Mouse (Mus musculus) limb, embryonic 15.5 days (tissue): ENCODE data around the gene Cygb. TPM values are rescaled to one million over a fixed set of nuclear protein-coding genes. Genes with fewer than 3 reads are reported as not detected.
A peak's percentile ranks its signal among the peaks of the same experiment; 100 is the strongest.
"Not testable (repeated sequence)": the region's sequence is repeated elsewhere in the genome, so short reads cannot be mapped to it uniquely, and the experiment has no call there.

ENCODE experiments used
- ATAC-seq: fragments of 200-750 bp; cut with Nextera tagmentation; 2 replicates; pipeline ENCODE4 v1.8.0; 2017; ENCODE audit warnings: low read depth, moderate TSS enrichment; ENCODE audit not compliant: insufficient number of reproducible peaks, low FRiP score, low TSS enrichment
- H3K27ac ChIP-seq: fragments of 300-500 bp; sonication (generic); 2 replicates; pipeline ENCODE4 v1.5.1; 2015; ENCODE audit warnings: moderate library complexity, mild to moderate bottlenecking, inconsistent platforms
- H3K27me3 ChIP-seq: fragments of 300-500 bp; sonication (generic); 2 replicates; pipeline ENCODE4 v1.6.1; 2015; ENCODE audit warnings: inconsistent platforms
- H3K36me3 ChIP-seq: fragments of 300-500 bp; sonication (generic); 2 replicates; pipeline ENCODE4 v1.6.1; 2015; ENCODE audit warnings: inconsistent platforms
- H3K4me1 ChIP-seq: fragments of 300-500 bp; sonication (generic); 2 replicates; pipeline ENCODE4 v1.6.1; 2015; ENCODE audit warnings: inconsistent platforms
- H3K4me2 ChIP-seq: fragments of 300-500 bp; sonication (generic); 2 replicates; pipeline ENCODE4 v1.6.1; 2015; ENCODE audit warnings: mild to moderate bottlenecking, inconsistent platforms
- H3K4me3 ChIP-seq: fragments of 300-500 bp; sonication (generic); 2 replicates; pipeline ENCODE4 v1.5.1; 2015; ENCODE audit warnings: mild to moderate bottlenecking, inconsistent platforms
- H3K9ac ChIP-seq: fragments of 300-500 bp; sonication (generic); 2 replicates; pipeline ENCODE4 v1.6.1; 2015; ENCODE audit warnings: inconsistent platforms
- H3K9me3 ChIP-seq: fragments of 300-500 bp; sonication (generic); 2 replicates; pipeline ENCODE4 v1.6.1; 2016; ENCODE audit warnings: inconsistent platforms
- WGBS: fragments of 180-500 bp; shearing (Covaris S2); methylation state at CpG from one replicate; pipeline ENCODE4 v1.1.7; 2015; 5-methylcytosine and 5-hydroxymethylcytosine counted together
- polyA plus RNA-seq: library from polyadenylated mRNA; unstranded; fragments of >200 nt; fragmentation: Nextera tagmentation; extraction: Ambion mirVana; gene quantifications from 2 replicates; pipeline ENCODE4 v1.2.1, GENCODE M21; 2015

The Cygb gene
- polyA plus RNA-seq, 1 experiment from 2014 or later = 20.1 TPM

- Histone ChIP-seq H3K4me2 (peak overlapping the region; percentile 72), H3K9ac (peak overlapping the region; percentile 76), H3K9me3 (no peaks in the 10 kb centered on the region), H3K36me3 (peaks cover 42% of the 10 kb centered on the region), H3K4me3 (peak overlapping the region; percentile 73), H3K27ac (peak overlapping the region; percentile 72), H3K27me3 (no peaks in the 10 kb centered on the region), H3K4me1 (peaks cover 44% of the 10 kb centered on the region)
- under 1% methylated on average over 24 of the region's 24 CpGs for WGBS
- 0 out of 2 replicates have a peak, but pooled peaks have one; percentile 30 for ATAC-seq
These were observed 17.8 kb upstream of the Cygb start for GRCm38 (mm10) chr11:116671845-116672434.

- H3K36me3 ChIP-seq = peaks cover 35% of the 10 kb centered on the region
- peak overlapping the region; percentile 73 for H3K4me3 ChIP-seq
- under 1% methylated on average over 45 of the region's 45 CpGs for WGBS
- H3K4me2 ChIP-seq = peak overlapping the region; percentile 72
- H3K27me3 ChIP-seq = no peaks in the 10 kb centered on the region
- H3K9me3 ChIP-seq = no peaks in the 10 kb centered on the region
- peaks cover 44% of the 10 kb centered on the region for H3K4me1 ChIP-seq
- ATAC-seq = peak; percentile 83
- peak overlapping the region; percentile 76 for H3K9ac ChIP-seq
- H3K27ac ChIP-seq = peak overlapping the region; percentile 72
These were observed 17.2 kb upstream of the Cygb start for GRCm38 (mm10) chr11:116671112-116671844.

- WGBS = 54% methylated on average over 7 of the region's 7 CpGs
- Histone ChIP-seq H3K9me3 (no peaks in the 10 kb centered on the region), H3K4me1 (peaks cover 44% of the 10 kb centered on the region), H3K27ac (no peak overlapping the region), H3K4me3 (no peak overlapping the region), H3K4me2 (peak overlapping the region; percentile 72; the same call in 1 of the 2 replicates), H3K9ac (no peak overlapping the region), H3K36me3 (peaks cover 26% of the 10 kb centered on the region), H3K27me3 (no peaks in the 10 kb centered on the region)
- no peak for ATAC-seq
These were observed 16.3 kb upstream of the Cygb start for GRCm38 (mm10) chr11:116670386-116670785.

- Histone ChIP-seq H3K27ac (no peak overlapping the region), H3K4me2 (no peak overlapping the region), H3K4me3 (no peak overlapping the region), H3K4me1 (peaks cover 43% of the 10 kb centered on the region), H3K9me3 (no peaks in the 10 kb centered on the region), H3K27me3 (no peaks in the 10 kb centered on the region), H3K9ac (no peak overlapping the region), H3K36me3 (peaks cover 21% of the 10 kb centered on the region)
- no peak for ATAC-seq
- 50% methylated on average over 13 of the region's 13 CpGs for WGBS
These were observed 15.8 kb upstream of the Cygb start for GRCm38 (mm10) chr11:116669787-116670365.

- H3K9me3 ChIP-seq = no peaks in the 10 kb centered on the region
- no peak overlapping the region for H3K27ac ChIP-seq
- ATAC-seq = no peak
- no peak overlapping the region for H3K4me3 ChIP-seq
- WGBS = 11% methylated on average over 5 of the region's 5 CpGs
- H3K4me2 ChIP-seq = no peak overlapping the region
- H3K4me1 ChIP-seq = peaks cover 37% of the 10 kb centered on the region
- no peak overlapping the region for H3K9ac ChIP-seq
- no peaks in the 10 kb centered on the region for H3K27me3 ChIP-seq
- peaks cover 16% of the 10 kb centered on the region for H3K36me3 ChIP-seq
These were observed 15.2 kb upstream of the Cygb start for GRCm38 (mm10) chr11:116669316-116669715.

GRCm38 (mm10) chr11:116668839-116669238 is 14.7 kb upstream of the Cygb start:
- no peak overlapping the region for H3K4me3 ChIP-seq

GRCm38 (mm10) chr11:116668381-116668825 is 14.3 kb upstream of the Cygb start:
- H3K4me3 ChIP-seq = no peak overlapping the region
- H3K27ac ChIP-seq = no peak overlapping the region
- WGBS = 64% methylated on average over 10 of the region's 10 CpGs
- H3K4me1 ChIP-seq = peaks cover 30% of the 10 kb centered on the region
- H3K27me3 ChIP-seq = peaks cover under 1% of the 10 kb centered on the region; the same call in 1 of the 2 replicates
- H3K9ac ChIP-seq = no peak overlapping the region
- no peak overlapping the region for H3K4me2 ChIP-seq
- peaks cover 7% of the 10 kb centered on the region; the same call in 1 of the 2 replicates for H3K36me3 ChIP-seq
- ATAC-seq = no peak
- no peaks in the 10 kb centered on the region for H3K9me3 ChIP-seq

More at GRCm38 (mm10) chr11:116668839-116669238, 14.7 kb upstream of the Cygb start:
- no peaks in the 10 kb centered on the region for H3K9me3 ChIP-seq
- peaks cover 34% of the 10 kb centered on the region for H3K4me1 ChIP-seq
- ATAC-seq = no peak
- no peak overlapping the region for H3K9ac ChIP-seq
- H3K27me3 ChIP-seq = no peaks in the 10 kb centered on the region
- H3K4me2 ChIP-seq = no peak overlapping the region
- no peak overlapping the region for H3K27ac ChIP-seq
- H3K36me3 ChIP-seq = peaks cover 11% of the 10 kb centered on the region
- 26% methylated on average over 7 of the region's 7 CpGs for WGBS

GRCm38 (mm10) chr11:116667930-116668329 is 13.8 kb upstream of the Cygb start:
- Histone ChIP-seq H3K27me3 (peaks cover 5% of the 10 kb centered on the region; the same call in 1 of the 2 replicates), H3K4me1 (peaks cover 29% of the 10 kb centered on the region), H3K9me3 (no peaks in the 10 kb centered on the region), H3K27ac (no peak overlapping the region), H3K9ac (no peak overlapping the region), H3K4me3 (no peak overlapping the region), H3K36me3 (peaks cover 2% of the 10 kb centered on the region; the same call in 1 of the 2 replicates), H3K4me2 (no peak overlapping the region)
- WGBS = 83% methylated on average over 8 of the region's 8 CpGs
- no peak for ATAC-seq

- not testable (repeated sequence) for ATAC-seq
These were observed 12.9 kb upstream of the Cygb start for GRCm38 (mm10) chr11:116667012-116667411.

GRCm38 (mm10) chr11:116666566-116666965 is 12.5 kb upstream of the Cygb start:
- no peak overlapping the region for H3K9ac ChIP-seq
- no peaks in the 10 kb centered on the region for H3K36me3 ChIP-seq
- H3K27me3 ChIP-seq = peaks cover 14% of the 10 kb centered on the region
- H3K9me3 ChIP-seq = no peaks in the 10 kb centered on the region
- 63% methylated on average over 9 of the region's 9 CpGs for WGBS
- H3K4me3 ChIP-seq = no peak overlapping the region
- ATAC-seq = no peak
- no peak overlapping the region for H3K4me2 ChIP-seq
- peaks cover 32% of the 10 kb centered on the region for H3K4me1 ChIP-seq
- H3K27ac ChIP-seq = no peak overlapping the region

More at GRCm38 (mm10) chr11:116667012-116667411, 12.9 kb upstream of the Cygb start:
- H3K4me1 ChIP-seq = peaks cover 29% of the 10 kb centered on the region; the same call in 1 of the 2 replicates
- H3K36me3 ChIP-seq, H3K4me3 ChIP-seq, H3K27ac ChIP-seq, H3K9me3 ChIP-seq, H3K4me2 ChIP-seq, H3K9ac ChIP-seq: not testable (repeated sequence)
- H3K27me3 ChIP-seq = peaks cover 12% of the 10 kb centered on the region
- 84% methylated on average over 4 of the region's 5 CpGs for WGBS

GRCm38 (mm10) chr11:116665289-116665688 is 11.2 kb upstream of the Cygb start:
- Histone ChIP-seq H3K4me3 (no peak overlapping the region), H3K36me3 (no peaks in the 10 kb centered on the region), H3K4me2 (no peak overlapping the region), H3K9me3 (no peaks in the 10 kb centered on the region), H3K4me1 (peaks cover 31% of the 10 kb centered on the region), H3K9ac (no peak overlapping the region), H3K27ac (no peak overlapping the region), H3K27me3 (peaks cover 14% of the 10 kb centered on the region)
- 70% methylated on average over 10 of the region's 10 CpGs for WGBS
- no peak for ATAC-seq

- no peak overlapping the region for H3K9ac ChIP-seq
These were observed 7.8 kb upstream of the Cygb start for GRCm38 (mm10) chr11:116661948-116662377.

More at GRCm38 (mm10) chr11:116661948-116662377, 7.8 kb upstream of the Cygb start:
- no peak overlapping the region for H3K27ac ChIP-seq
- 50% methylated on average over 8 of the region's 8 CpGs for WGBS
- no peak overlapping the region for H3K4me3 ChIP-seq
- no peaks in the 10 kb centered on the region for H3K36me3 ChIP-seq
- H3K9me3 ChIP-seq = no peaks in the 10 kb centered on the region
- H3K4me1 ChIP-seq = peaks cover 42% of the 10 kb centered on the region
- no peak overlapping the region for H3K4me2 ChIP-seq
- peaks cover 14% of the 10 kb centered on the region for H3K27me3 ChIP-seq
- no peak for ATAC-seq
